9 mouse cellular contexts compared by ENCODE assay signal in genomic region chr6:34154202-34154601, GRCm38 (mm10). TPM values are rescaled to one million over a fixed set of nuclear protein-coding genes. Genes with fewer than 3 reads are reported as not detected.
A peak's percentile ranks its signal among the peaks of the same experiment; 100 is the strongest.
DNase-seq lines count a peak whose midpoint lies in the region; ATAC-seq and TF ChIP-seq lines count a peak whose summit lies in the region.
"Had no signal": no experiment of that assay in that cellular context is flagged by ENCODE, and none has a peak within 500 bp of the region (broad histone marks: within the 10 kb centered on the region; RNA-seq: fewer than 3 reads in every experiment).

No protein-coding gene starts in this region.

- peaks cover 33% of the 10 kb centered on the region for H3K4me1 ChIP-seq in heart, embryonic 12.5 days (replicated peaks)
- peaks cover 20% of the 10 kb centered on the region for H3K4me1 ChIP-seq in hindbrain, embryonic 14.5 days (replicated peaks; ENCODE audit: control insufficient read depth, insufficient read depth, low read length)

- H3K27me3 ChIP-seq in heart, embryonic 12.5 days (replicated peaks) = no peaks in the 10 kb centered on the region
- H3K27me3 ChIP-seq in hindbrain, embryonic 14.5 days (ENCODE audit: control insufficient read depth, insufficient read depth, low read length) = no peaks in the 10 kb centered on the region

- H3K4me3 ChIP-seq in heart, embryonic 12.5 days = no peak overlapping the region
- no peak overlapping the region for H3K4me3 ChIP-seq in hindbrain, embryonic 14.5 days (replicated peaks; ENCODE audit: low read length)
- H3K4me3 ChIP-seq in left cerebral cortex, adult 2 months = no peak overlapping the region

- WGBS in heart, embryonic 12.5 days = 60% methylated on average over 3 of the region's 3 CpGs
- WGBS in hindbrain, embryonic 14.5 days = 37% methylated on average over 3 of the region's 3 CpGs

- no peak for TF ChIP-seq POLR2A in brain, embryonic 14.5 days (IDR thresholded peaks at IDR 0.05; ENCODE audit: borderline replicate concordance, extremely low read depth, insufficient read depth, insufficient read length, poor library complexity, severe bottlenecking)

- no peak overlapping the region for H3K27ac ChIP-seq in heart, embryonic 12.5 days (ENCODE audit: poor library complexity, severe bottlenecking)
- H3K27ac ChIP-seq in hindbrain, embryonic 14.5 days = peak overlapping the region; percentile 74
- peak overlapping the region; percentile 36; the same call in 1 of the 2 replicates for H3K27ac ChIP-seq in left cerebral cortex, adult 2 months

- H3K4me2 ChIP-seq in heart, embryonic 12.5 days = no peak overlapping the region
- H3K4me2 ChIP-seq in hindbrain, embryonic 14.5 days (replicated peaks) = no peak overlapping the region

- H3K9ac ChIP-seq in heart, embryonic 12.5 days = no peak overlapping the region
- no peak overlapping the region for H3K9ac ChIP-seq in hindbrain, embryonic 14.5 days

- intact Hi-C loops in heart, postnatal 10 days (cut with DNase I) = no loop called here
- intact Hi-C loops in left cerebral cortex, adult 2 months (cut with DNase I) = loop anchor here (5.0 kb wide), 1 partner anchor 67 kb away; no protein-coding TSS in a partner anchor

- ATAC-seq in heart, embryonic 12.5 days (ENCODE audit: insufficient number of reproducible peaks, low FRiP score) = no peak
- peak; percentile 76; the same call in 1 of the 2 replicates for ATAC-seq in hindbrain, embryonic 14.5 days (ENCODE audit: low FRiP score)

- no peaks in the 10 kb centered on the region for H3K9me3 ChIP-seq in heart, embryonic 12.5 days (replicated peaks)
- no peaks in the 10 kb centered on the region for H3K9me3 ChIP-seq in hindbrain, embryonic 14.5 days (ENCODE audit: control insufficient read depth, low read length)
- H3K9me3 ChIP-seq: G1E had no signal

- no peak for TF ChIP-seq CTCF in brain, embryonic 14.5 days (IDR thresholded peaks at IDR 0.05; ENCODE audit: borderline replicate concordance, extremely low read depth, insufficient read depth, insufficient read length)
- no peak for TF ChIP-seq CTCF in left cerebral cortex, adult 2 months (IDR thresholded peaks at IDR 0.05)

- peaks cover 24% of the 10 kb centered on the region for H3K36me3 ChIP-seq in heart, embryonic 12.5 days
- peaks cover 26% of the 10 kb centered on the region for H3K36me3 ChIP-seq in hindbrain, embryonic 14.5 days (replicated peaks; ENCODE audit: control insufficient read depth, insufficient read depth)

- DNase-seq in heart, postnatal 10 days = peak; percentile 34 to 37
- peak; percentile 96 for DNase-seq in brain, embryonic 14.5 days (ENCODE audit: low read depth)
- peak; percentile 60 for DNase-seq in hindbrain, embryonic 14.5 days (ENCODE audit: low spot score)
- DNase-seq in left cerebral cortex, adult 2 months (ENCODE audit: extremely low spot score in 1 of 2, low spot score in 2 of 2) = peak; percentile 14 to 38
- DNase-seq in right cerebral cortex, adult 2 months (ENCODE audit: low spot score in 2 of 2) = peak; percentile 56 to 57
- no peak for DNase-seq in thymus, postnatal 25 days
- DNase-seq in spleen, adult 18-20 months = no peak

RNA-seq across cellular contexts. Expression of gene Slc35b4, which starts 22.7 kb away (rescaled TPM):
- 10 to 100 TPM; 12.1 to 15.1 TPM for total RNA-seq in heart, postnatal 10 days (2021)
- 42.8 and 49.3 TPM in 2 replicates for polyA plus RNA-seq in heart, embryonic 12.5 days (2016; fragmentation: Nextera tagmentation; extraction: Ambion mirVana)
- polyA plus RNA-seq in brain, embryonic 14.5 days (2012; rRNA removed) = 39.9 and 40.8 TPM in 2 replicates
- polyA plus RNA-seq in hindbrain, embryonic 14.5 days (2014; fragmentation: Nextera tagmentation; extraction: Ambion mirVana) = 46.5 and 51.0 TPM in 2 replicates
- 10 to 100 TPM; 65.4 to 68.6 TPM for total RNA-seq in left cerebral cortex, adult 2 months (2021)

Comparison
In these comparisons a context has a peak if more than half of its experiments do, and no peak if none do; other contexts are left out.
1. DNase-seq: peak in heart, postnatal 10 days (2 of 2), brain, embryonic 14.5 days (single experiment), hindbrain, embryonic 14.5 days (single experiment), left cerebral cortex, adult 2 months (2 of 2) and right cerebral cortex, adult 2 months (2 of 2); none in thymus, postnatal 25 days (single experiment) and spleen, adult 18-20 months (0 of 2).